Mouse (Mus musculus) midbrain, embryonic 14.5 days (tissue): Measurements from ENCODE around the gene Cdk10. TPM values are rescaled to one million over a fixed set of nuclear protein-coding genes. Genes with fewer than 3 reads are reported as not detected.
"Not testable (repeated sequence)": the region's sequence is repeated elsewhere in the genome, so short reads cannot be mapped to it uniquely, and the experiment has no call there.

Source experiments
- ATAC-seq: fragments of 200-750 bp; cut with Nextera tagmentation; 2 replicates; pipeline ENCODE4 v1.8.0; 2017; ENCODE audit warnings: moderate number of reproducible peaks, moderate library complexity; ENCODE audit not compliant: low FRiP score, low TSS enrichment
- DNase-seq: peaks from one replicate; pipeline ENCODE4 v3.0.0-alpha.2; 2015
- H3K27ac ChIP-seq: fragments of 300-500 bp; sonication (generic); replicated peaks from 2 replicates; pipeline ENCODE4 v1.5.1; 2014; ENCODE audit warnings: mild to moderate bottlenecking, low read depth, low read length, moderate library complexity
- H3K27me3 ChIP-seq: fragments of 300-500 bp; sonication (generic); 2 replicates; pipeline ENCODE4 v1.6.1; 2014; ENCODE audit warnings: low read length, control low read depth, mixed read lengths; ENCODE audit not compliant: control insufficient read depth, insufficient read depth
- H3K36me3 ChIP-seq: fragments of 300-500 bp; sonication (generic); 2 replicates; pipeline ENCODE4 v1.6.1; 2014; ENCODE audit warnings: low read length, control low read depth; ENCODE audit not compliant: control insufficient read depth, insufficient read depth
- H3K4me1 ChIP-seq: fragments of 300-500 bp; sonication (generic); 2 replicates; pipeline ENCODE4 v1.6.1; 2014; ENCODE audit warnings: mild to moderate bottlenecking, antibody characterized with exemption, low read length, control low read depth; ENCODE audit not compliant: control insufficient read depth, insufficient read depth
- H3K4me2 ChIP-seq: fragments of 300-500 bp; sonication (generic); 2 replicates; pipeline ENCODE4 v1.6.1; 2014; ENCODE audit warnings: mild to moderate bottlenecking, low read length, moderate library complexity
- H3K4me3 ChIP-seq: fragments of 300-500 bp; sonication (generic); replicated peaks from 2 replicates; pipeline ENCODE4 v1.5.1; 2014; ENCODE audit warnings: low read depth, low read length
- H3K9ac ChIP-seq: fragments of 300-500 bp; sonication (generic); replicated peaks from 2 replicates; pipeline ENCODE4 v1.6.1; 2014; ENCODE audit warnings: mild to moderate bottlenecking, low read length, moderate library complexity
- H3K9me3 ChIP-seq: fragments of 300-500 bp; sonication (generic); 2 replicates; pipeline ENCODE4 v1.6.1; 2016; ENCODE audit warnings: low read length, control low read depth, mixed read lengths; ENCODE audit not compliant: control insufficient read depth
- WGBS: fragments of 180-500 bp; shearing (Covaris S2); extraction: QIAGEN DNeasy Blood & Tissue Kit; methylation state at CpG from one replicate; pipeline ENCODE4 v1.1.7; 2014; 5-methylcytosine and 5-hydroxymethylcytosine counted together
- polyA plus RNA-seq: library from polyadenylated mRNA; unstranded; fragments of >200 nt; fragmentation: Nextera tagmentation; extraction: Ambion mirVana; gene quantifications from 2 replicates; pipeline ENCODE4 v1.2.1, GENCODE M21; 2014

Gene Cdk10
- polyA plus RNA-seq, 1 experiment from 2014 or later: 53.9 TPM

GRCm38 (mm10) chr8:123197016-123197415 is 27.6 kb upstream of the Cdk10 start:
- H3K27ac ChIP-seq, H3K9me3 ChIP-seq, DNase-seq, H3K4me3 ChIP-seq, H3K4me1 ChIP-seq, H3K4me2 ChIP-seq, H3K9ac ChIP-seq, H3K27me3 ChIP-seq, H3K36me3 ChIP-seq, ATAC-seq: not testable (repeated sequence)
- WGBS: 83% methylated on average over 5 of the region's 5 CpGs

GRCm38 (mm10) chr8:123199864-123200263 is 24.8 kb upstream of the Cdk10 start:
- ATAC-seq: no peak

GRCm38 (mm10) chr8:123202288-123202687 is 22.4 kb upstream of the Cdk10 start:
- no peak overlapping the region for H3K4me3 ChIP-seq
- H3K36me3 ChIP-seq: peaks cover 23% of the 10 kb centered on the region
- WGBS: 25% methylated on average over 5 of the region's 5 CpGs
- H3K27ac ChIP-seq: no peak overlapping the region
- DNase-seq: peak; percentile 92
- ATAC-seq: no peak
- H3K4me1 ChIP-seq: no peaks in the 10 kb centered on the region
- no peak overlapping the region for H3K4me2 ChIP-seq
- no peak overlapping the region for H3K9ac ChIP-seq
- H3K27me3 ChIP-seq: no peaks in the 10 kb centered on the region
- no peaks in the 10 kb centered on the region for H3K9me3 ChIP-seq

More at GRCm38 (mm10) chr8:123199864-123200263, 24.8 kb upstream of the Cdk10 start:
- no peak for DNase-seq
- H3K27ac ChIP-seq: no peak overlapping the region
- WGBS: 72% methylated on average over 14 of the region's 14 CpGs
- no peaks in the 10 kb centered on the region for H3K4me1 ChIP-seq
- no peak overlapping the region for H3K4me3 ChIP-seq
- peaks cover 5% of the 10 kb centered on the region; the same call in 1 of the 2 replicates for H3K36me3 ChIP-seq
- no peaks in the 10 kb centered on the region for H3K27me3 ChIP-seq
- no peak overlapping the region for H3K4me2 ChIP-seq
- H3K9ac ChIP-seq: no peak overlapping the region
- no peaks in the 10 kb centered on the region for H3K9me3 ChIP-seq

GRCm38 (mm10) chr8:123203571-123203970 is 21.1 kb upstream of the Cdk10 start:
- no peaks in the 10 kb centered on the region for H3K9me3 ChIP-seq
- no peak overlapping the region for H3K4me2 ChIP-seq
- no peak overlapping the region for H3K9ac ChIP-seq
- no peak for DNase-seq
- H3K4me1 ChIP-seq: no peaks in the 10 kb centered on the region
- no peaks in the 10 kb centered on the region for H3K27me3 ChIP-seq
- H3K36me3 ChIP-seq: peaks cover 36% of the 10 kb centered on the region
- no peak for ATAC-seq
- no peak overlapping the region for H3K4me3 ChIP-seq
- no peak overlapping the region for H3K27ac ChIP-seq
- WGBS: 86% methylated on average over 3 of the region's 3 CpGs

- Histone ChIP-seq H3K36me3 (peaks cover 33% of the 10 kb centered on the region), H3K4me1 (peaks cover 16% of the 10 kb centered on the region), H3K4me2 (peak overlapping the region; percentile 93), H3K9me3 (no peaks in the 10 kb centered on the region), H3K9ac (peak overlapping the region; percentile 95), H3K27me3 (no peaks in the 10 kb centered on the region), H3K4me3 (peak overlapping the region; percentile 94), H3K27ac (peak overlapping the region; percentile 66)
- no peak for DNase-seq
- no peak for ATAC-seq
- WGBS: 52% methylated on average over 10 of the region's 10 CpGs
These were observed 12.8 kb upstream of the Cdk10 start for GRCm38 (mm10) chr8:123211876-123212275.

GRCm38 (mm10) chr8:123212321-123213117 is 12.1 kb upstream of the Cdk10 start, which contains the start of the genes Chmp1a and Spata33:
TSS of gene Chmp1a (minus strand) at chr8:123212763.
TSS of gene Spata33 (plus strand) at chr8:123212832.
- ATAC-seq (peak; percentile 93), DNase-seq (peak; percentile 97)
- H3K4me3 ChIP-seq: peak within 1 kb of the TSS; percentile 94
- no peaks in the 10 kb centered on the region for H3K9me3 ChIP-seq
- peaks cover 16% of the 10 kb centered on the region for H3K4me1 ChIP-seq
- peak within 1 kb of the TSS; percentile 66 for H3K27ac ChIP-seq
- WGBS: under 1% methylated on average over 75 of the region's 76 CpGs
- H3K9ac ChIP-seq: peak within 1 kb of the TSS; percentile 95
- H3K27me3 ChIP-seq: no peaks in the 10 kb centered on the region
- peaks cover 27% of the 10 kb centered on the region for H3K36me3 ChIP-seq
- peak within 1 kb of the TSS; percentile 93 for H3K4me2 ChIP-seq

DNA sequence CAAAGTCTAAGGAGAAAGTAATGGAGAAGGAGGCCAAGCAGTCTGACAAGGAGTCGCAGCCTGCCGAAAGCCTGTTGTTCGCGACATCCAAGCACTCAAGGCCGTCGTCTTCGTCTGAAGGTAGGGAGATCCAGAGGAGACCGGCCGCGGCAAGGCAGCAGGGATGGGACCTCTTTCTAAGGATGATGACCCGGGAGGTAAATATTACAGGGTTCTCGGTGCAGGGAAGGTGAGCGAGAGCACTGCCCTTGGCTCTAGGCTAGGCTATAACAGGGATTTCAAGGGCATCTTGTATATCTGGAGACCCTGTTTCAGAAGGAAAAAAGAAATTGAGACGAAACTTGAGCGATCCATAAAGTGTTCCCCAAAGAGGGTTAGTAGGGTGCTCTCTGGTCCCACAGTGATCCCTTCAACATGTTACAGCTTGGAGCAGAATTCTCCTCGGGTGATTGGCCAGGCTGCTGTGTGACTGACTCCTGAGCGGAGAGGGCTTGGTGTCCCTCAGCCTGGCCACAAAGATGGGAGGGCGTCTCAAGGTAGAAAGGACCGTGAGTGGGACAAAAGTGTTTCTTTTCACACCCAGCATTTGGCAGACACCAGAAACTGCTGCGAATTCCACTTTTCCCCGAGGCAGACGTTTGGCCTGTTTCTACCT is 11.4 kb upstream of the Cdk10 start:
- Histone ChIP-seq H3K9me3 (no peaks in the 10 kb centered on the region), H3K4me2 (peak overlapping the region; percentile 93), H3K27me3 (no peaks in the 10 kb centered on the region), H3K4me1 (peaks cover 16% of the 10 kb centered on the region), H3K9ac (peak overlapping the region; percentile 95), H3K27ac (peak overlapping the region; percentile 61; the same call in 1 of the 2 replicates), H3K36me3 (peaks cover 20% of the 10 kb centered on the region), H3K4me3 (peak overlapping the region; percentile 94)
- ATAC-seq (0 out of 2 replicates have a peak, but pooled peaks have one; percentile 24), DNase-seq (no peak)
- WGBS: 18% methylated on average over 22 of the region's 22 CpGs

DNA sequence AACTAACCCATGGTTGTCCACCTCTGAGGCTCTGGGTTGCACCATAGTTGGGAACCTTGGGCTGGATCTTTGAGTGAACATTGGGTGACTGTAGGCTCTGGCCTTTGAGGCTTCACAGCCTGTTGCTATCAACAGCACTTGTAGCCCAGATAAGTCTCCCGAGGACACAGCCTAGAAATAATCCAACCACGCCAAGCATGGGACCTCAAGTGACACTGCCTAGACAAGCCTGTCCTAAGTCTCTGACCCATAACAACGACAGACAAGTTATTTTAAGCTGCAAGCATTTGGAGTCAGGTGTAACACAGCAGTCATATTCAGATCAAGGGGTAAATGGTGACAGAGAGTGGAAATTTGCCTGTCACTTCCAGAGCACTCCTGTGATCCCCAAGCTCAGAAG is 9.2 kb upstream of the Cdk10 start:
- no peak overlapping the region for H3K4me3 ChIP-seq
- H3K9me3 ChIP-seq: no peaks in the 10 kb centered on the region
- peaks cover 16% of the 10 kb centered on the region for H3K4me1 ChIP-seq
- no peak overlapping the region for H3K27ac ChIP-seq
- no peak for ATAC-seq
- no peak overlapping the region for H3K4me2 ChIP-seq
- no peak for DNase-seq
- no peak overlapping the region for H3K9ac ChIP-seq
- H3K27me3 ChIP-seq: no peaks in the 10 kb centered on the region
- no peaks in the 10 kb centered on the region for H3K36me3 ChIP-seq
- WGBS: 79% methylated on average over 3 of the region's 3 CpGs
